Mouse (Mus musculus) left cerebral cortex, postnatal 14 days (tissue): Measurements from ENCODE around the gene Cntnap3. TPM values are rescaled to one million over a fixed set of nuclear protein-coding genes. Genes with fewer than 3 reads are reported as not detected.
"Not testable (repeated sequence)": the region's sequence is repeated elsewhere in the genome, so short reads cannot be mapped to it uniquely, and the experiment has no call there.

Experiments used
- DNase-seq, 2 experiments: peaks; one replicate each; pipeline ENCODE4 v3.0.0; 2021 to 2022; ENCODE audit warnings: low spot score in 2 of 2, mixed read lengths in 1 of 2
- intact Hi-C: fragments of 180-260 bp; cut with DNase I; formaldehyde crosslinking; loops from one replicate; pipeline ENCODE4 v1.15.1; 2025
- long read RNA-seq, 2 experiments: library from polyadenylated mRNA; stranded (forward); transcript quantifications; one replicate each; pipeline ENCODE4 v2.0.0; 2021
- total RNA-seq, 2 experiments: library from RNA; stranded (reverse); gene quantifications; 2 replicates each; pipeline ENCODE4 v1.2.3; 2021

The Cntnap3 gene
- 1 to 10 TPM; 8.3 to 9.3 TPM for total RNA-seq
- long read RNA-seq, experiment 1, full-length matches to known transcripts, result 2 of 7 reads
- long read RNA-seq, experiment 1, partial matches to known transcripts, result 1 of 7 reads
- long read RNA-seq, experiment 1, other reads (novel, unspliced or antisense), result 4 of 7 reads
- long read RNA-seq, experiment 2, full-length matches to known transcripts, result 4 of 10 reads
- long read RNA-seq, experiment 2, partial matches to known transcripts, result 2 of 10 reads
- long read RNA-seq, experiment 2, other reads (novel, unspliced or antisense), result 4 of 10 reads

DNA sequence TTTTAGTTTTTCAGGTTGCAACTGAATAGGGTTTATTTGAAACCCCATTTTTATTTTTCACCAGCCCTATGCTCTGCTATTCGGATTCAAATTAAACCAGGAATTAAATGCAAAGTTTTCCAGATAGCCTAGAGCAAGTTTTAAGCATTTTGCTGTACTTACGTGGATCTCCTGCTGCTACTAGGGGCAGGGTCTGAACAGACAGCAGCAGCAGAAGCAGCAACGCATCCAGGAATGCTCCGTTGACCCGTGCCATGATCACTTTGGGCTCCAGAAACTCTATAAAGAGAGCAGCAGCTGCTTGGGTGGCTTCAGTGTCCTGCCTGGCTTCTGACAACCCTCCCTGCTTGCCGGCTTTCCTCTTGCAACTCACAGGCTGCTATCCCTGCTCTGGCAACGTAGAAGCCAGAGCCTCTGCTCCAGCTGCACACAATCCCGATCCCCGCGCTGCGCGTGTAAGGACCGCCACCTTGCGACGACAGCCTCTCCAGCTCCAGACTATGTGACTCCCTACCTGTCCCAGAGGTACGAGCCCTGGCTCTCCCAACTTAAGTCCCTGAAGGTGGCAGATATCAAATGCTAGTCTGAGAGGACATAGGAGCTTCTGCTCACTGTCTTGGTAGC is at the start of gene Cntnap3:
Gene Cntnap3 (minus strand): TSS at position 371 of the 624 bp plus-strand sequence.
- intact Hi-C loops, result loop anchor here (10.0 kb wide), 1 partner anchor 459 kb away; no protein-coding TSS in a partner anchor
- peak; percentile 33 to 71 for DNase-seq

DNA sequence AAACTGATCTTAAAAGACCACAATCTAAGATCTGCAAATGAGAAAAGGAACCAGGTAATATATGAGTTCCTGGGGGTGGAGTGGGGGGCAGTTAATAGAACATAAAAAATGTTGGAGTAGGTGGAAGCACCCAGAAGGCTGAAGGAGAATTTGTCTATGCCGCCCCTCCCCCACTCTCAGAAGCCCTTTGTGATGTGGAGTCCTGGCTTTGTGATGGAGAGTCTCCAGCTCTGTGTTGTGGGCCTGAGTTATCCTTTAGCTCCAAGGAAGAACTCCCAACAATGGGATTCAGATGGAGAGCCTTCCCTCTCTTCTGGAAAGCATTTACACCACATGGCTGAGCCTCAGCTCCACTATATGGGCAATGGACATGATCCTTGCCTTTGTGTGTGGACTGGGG is 13.4 kb upstream of the Cntnap3 start, which contains the start of gene Spata31:
Gene Spata31 (plus strand): TSS at position 216 of the 400 bp plus-strand sequence.
- DNase-seq, result no peak
- intact Hi-C loops, result no loop called here

DNA sequence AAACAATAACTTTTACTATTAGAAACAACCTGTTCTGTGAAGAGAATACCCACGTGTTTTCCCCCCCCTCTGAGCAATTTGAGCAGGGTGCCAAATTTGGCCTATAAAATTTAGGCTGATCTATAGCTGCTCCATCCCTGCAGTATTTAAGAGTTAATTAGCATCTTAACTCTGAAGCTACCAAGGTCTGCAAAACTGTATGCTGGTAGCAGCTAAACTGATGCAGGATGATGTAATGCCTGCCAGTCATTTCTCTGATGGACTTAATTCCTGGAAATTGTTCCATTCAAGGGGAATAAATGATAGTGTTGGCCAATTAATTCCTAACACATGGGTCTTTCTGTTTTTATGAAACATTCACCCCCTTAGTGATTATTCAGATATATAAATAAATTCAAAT is 623 bp downstream of the Cntnap3 start:
- no peak for DNase-seq
- intact Hi-C loops, result loop anchor here (10.0 kb wide), 1 partner anchor 458 kb away; no protein-coding TSS in a partner anchor

GRCm38 (mm10) chr13:64865397-64865796 is 38.4 kb downstream of the Cntnap3 start:
- DNase-seq, result no peak
- intact Hi-C loops, result no loop called here

GRCm38 (mm10) chr13:64824856-64825255 is 78.9 kb downstream of the Cntnap3 start:
- DNase-seq, result peak in 1 of 2 experiments; percentile 6
- intact Hi-C loops, result not testable (repeated sequence)

- intact Hi-C loops, result no loop called here
- no peak for DNase-seq
These were observed 158.4 kb downstream of the Cntnap3 start for GRCm38 (mm10) chr13:64745383-64745782.

GRCm38 (mm10) chr13:64732244-64732643 is 171.5 kb downstream of the Cntnap3 start:
- no peak for DNase-seq
- intact Hi-C loops, result no loop called here

DNA sequence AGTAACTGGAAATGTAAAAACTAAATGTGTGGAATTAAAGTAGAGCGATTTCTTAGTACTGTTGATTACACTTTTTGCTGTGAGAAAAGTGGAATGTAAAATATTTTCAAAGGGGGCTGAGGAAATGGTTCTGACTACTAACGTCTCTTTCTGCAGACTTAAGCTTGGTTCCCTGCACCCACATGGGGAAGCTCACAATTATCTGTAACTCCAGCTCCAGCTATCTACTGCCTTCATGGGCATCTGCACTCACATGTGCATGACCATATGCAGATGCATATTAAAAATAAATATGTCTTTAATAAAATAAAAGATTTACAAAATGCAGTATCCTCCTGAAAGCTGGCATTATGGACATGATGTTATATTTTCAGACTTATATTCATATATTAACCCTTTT is 187.0 kb downstream of the Cntnap3 start:
- intact Hi-C loops, result no loop called here
- no peak for DNase-seq

DNA sequence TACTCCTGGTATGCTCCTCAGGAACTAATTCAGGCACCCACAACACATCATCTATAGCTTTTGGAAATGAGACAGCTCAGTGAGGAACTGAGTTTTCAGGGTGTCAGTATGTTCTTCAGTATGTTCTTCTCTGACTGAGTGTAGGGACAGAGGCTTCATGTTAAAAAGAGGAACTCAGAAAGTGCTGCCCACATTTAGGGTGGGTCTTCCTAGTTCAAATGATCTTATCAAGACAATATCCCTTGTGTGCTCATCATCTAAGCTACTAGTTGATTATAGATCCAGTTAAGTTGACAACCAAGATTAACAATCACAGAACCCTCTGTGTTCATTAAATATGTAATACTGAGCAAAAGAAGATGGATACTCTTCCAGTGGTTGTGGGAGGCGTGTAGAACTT is 211.3 kb downstream of the Cntnap3 start:
- no peak for DNase-seq
- intact Hi-C loops, result no loop called here

Other genes starting within 250 kb of the Cntnap3 start
- gene Spata31, start 13.5 kb upstream of the Cntnap3 start, total RNA-seq, result not detected
- gene Spata31d1c, start 129.1 kb upstream of the Cntnap3 start, total RNA-seq, result not detected
- not detected for gene Prss47, start 148.8 kb upstream of the Cntnap3 start, total RNA-seq
- 10 to 100 TPM; 38.3 to 42.3 TPM for gene Mfsd14b, start 209.0 kb upstream of the Cntnap3 start, total RNA-seq
- not detected for gene Olfr465-ps1, start 234.1 kb upstream of the Cntnap3 start, total RNA-seq
- not detected for gene Olfr466, start 246.3 kb upstream of the Cntnap3 start, total RNA-seq